Mouse (Mus musculus): ENCODE data around the gene Pik3c2g. TPM values are rescaled to one million over a fixed set of nuclear protein-coding genes. Genes with fewer than 3 reads are reported as not detected.

Gene Pik3c2g
- total and polyA plus RNA-seq, 3 experiments, result not detected

- no peaks in the 10 kb centered on the region for H3K36me3 ChIP-seq (ENCODE audit: control insufficient read depth in 1 of 2, insufficient read depth in 2 of 2, low read length in 2 of 2)
- H3K4me3 ChIP-seq (ENCODE audit: control insufficient read depth in 1 of 2, insufficient read depth in 1 of 2, low read depth in 2 of 2, low read length in 2 of 2), result no peak overlapping the region
- H3K9ac ChIP-seq (ENCODE audit: control insufficient read depth, low read depth, low read length, poor library complexity, severe bottlenecking), result no peak overlapping the region
- no peaks in the 10 kb centered on the region for H3K4me1 ChIP-seq (ENCODE audit: control insufficient read depth in 1 of 2, insufficient read depth in 2 of 2, low read length in 2 of 2)
- no peaks in the 10 kb centered on the region for H3K79me2 ChIP-seq (ENCODE audit: control insufficient read depth, insufficient read depth, low read length, poor library complexity)
- DNase-seq (ENCODE audit: low read depth, low spot score), result peak; percentile 4
- no peaks in the 10 kb centered on the region for H3K9me3 ChIP-seq (replicated peaks; ENCODE audit: insufficient read depth, low read length)
- no peak overlapping the region for H3K27ac ChIP-seq (ENCODE audit: control insufficient read depth, low read depth, low read length)
- TF ChIP-seq SMC3 (IDR thresholded peaks at IDR 0.05; ENCODE audit: low read depth, low read length) (no peak), TAL1 (IDR thresholded peaks at IDR 0.05; ENCODE audit: low read length) (no peak), CTCF (IDR thresholded peaks at IDR 0.05 in 2 of 3, conservative IDR thresholded peaks at IDR 0.05 in 1 of 3; ENCODE audit: control insufficient read depth in 1 of 3, insufficient read depth in 1 of 3, low read depth in 2 of 3, low read length in 3 of 3, poor library complexity in 1 of 3, severe bottlenecking in 1 of 3) (no peak), RAD21 (IDR thresholded peaks at IDR 0.05; ENCODE audit: low read depth, low read length) (no peak), UBTF (IDR thresholded peaks at IDR 0.05; ENCODE audit: borderline replicate concordance, insufficient read depth, low read depth, low read length) (no peak), POLR2AphosphoS5 (IDR thresholded peaks at IDR 0.05; ENCODE audit: borderline replicate concordance, low read depth, low read length) (no peak), MAZ (IDR thresholded peaks at IDR 0.05; ENCODE audit: low read depth, low read length) (no peak), TBP (IDR thresholded peaks at IDR 0.05; ENCODE audit: low read depth, low read length) (no peak), E2F4 (IDR thresholded peaks at IDR 0.05; ENCODE audit: borderline replicate concordance, low read depth, low read length) (no peak), TCF12 (IDR thresholded peaks at IDR 0.05; ENCODE audit: low read depth, low read length) (no peak), MAX (IDR thresholded peaks at IDR 0.05; ENCODE audit: low read length) (no peak), KAT2A (conservative IDR thresholded peaks at IDR 0.05; ENCODE audit: low read depth, low read length) (no peak)
- no peaks in the 10 kb centered on the region for H3K27me3 ChIP-seq (ENCODE audit: control insufficient read depth in 1 of 2, insufficient read depth in 2 of 2, low read length in 2 of 2)
Observed at GRCm38 (mm10) chr6:139770535-139770934, 183.5 kb downstream of the Pik3c2g start.

DNA sequence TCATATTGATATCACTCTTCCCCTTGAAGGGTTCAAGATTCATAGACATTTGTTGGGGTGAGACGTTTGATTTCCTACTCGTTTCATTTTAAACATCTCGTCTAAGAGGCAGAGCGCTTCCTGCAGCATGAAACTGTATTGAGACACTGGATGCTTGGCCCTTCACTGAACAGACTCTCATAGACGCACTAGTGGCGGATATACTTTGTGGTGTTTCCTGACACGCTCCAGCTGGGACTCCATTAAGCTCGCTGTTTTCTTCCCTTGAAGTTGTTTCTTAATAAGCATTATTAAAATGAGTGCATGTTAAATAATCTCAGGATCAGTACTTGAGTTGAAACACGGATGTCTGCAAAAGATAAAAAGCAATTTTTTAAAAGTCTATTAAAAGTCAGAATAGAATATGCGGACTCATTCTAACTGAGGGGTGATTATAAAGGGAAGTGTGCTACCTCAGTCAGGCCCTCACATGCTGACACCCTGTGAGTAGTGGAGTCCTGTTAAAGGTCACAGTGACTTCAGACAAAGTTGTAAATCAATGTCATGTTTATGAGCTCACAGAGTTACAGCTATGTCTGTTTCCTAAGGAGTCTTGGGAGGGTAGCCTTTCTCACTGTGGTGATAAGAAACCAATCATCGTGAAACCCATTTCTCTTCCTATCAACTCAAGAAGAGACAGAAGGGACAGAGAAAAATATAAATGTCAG is 190.7 kb downstream of the Pik3c2g start:
- DNase-seq (ENCODE audit: low read depth, low spot score), result no peak
- no peak overlapping the region for H3K4me3 ChIP-seq (ENCODE audit: control insufficient read depth in 1 of 2, insufficient read depth in 1 of 2, low read depth in 2 of 2, low read length in 2 of 2)
- H3K4me1 ChIP-seq (ENCODE audit: control insufficient read depth in 1 of 2, insufficient read depth in 2 of 2, low read length in 2 of 2), result no peaks in the 10 kb centered on the region
- H3K9me3 ChIP-seq (replicated peaks; ENCODE audit: insufficient read depth, low read length), result no peaks in the 10 kb centered on the region
- TF ChIP-seq MEF2A (IDR thresholded peaks at IDR 0.05; ENCODE audit: extremely low read depth, insufficient replicate concordance, low read depth, low read length, poor library complexity, severe bottlenecking), result no peak
- TF ChIP-seq USF2 (IDR thresholded peaks at IDR 0.05; ENCODE audit: borderline replicate concordance in 1 of 2, insufficient read depth in 1 of 2, low read depth in 1 of 2, low read length in 2 of 2), result no peak
- TF ChIP-seq E2F4 (IDR thresholded peaks at IDR 0.05; ENCODE audit: borderline replicate concordance, low read depth, low read length), result no peak
- no peak for TF ChIP-seq JUND (IDR thresholded peaks at IDR 0.05; ENCODE audit: low read depth, low read length)
- TF ChIP-seq MAX (IDR thresholded peaks at IDR 0.05; ENCODE audit: low read length), result no peak
- TF ChIP-seq NRF1 (IDR thresholded peaks at IDR 0.05; ENCODE audit: insufficient read depth, low read depth, low read length, poor library complexity, severe bottlenecking), result no peak
- TF ChIP-seq UBTF (IDR thresholded peaks at IDR 0.05; ENCODE audit: borderline replicate concordance, insufficient read depth, low read depth, low read length), result no peak
- H3K27ac ChIP-seq (ENCODE audit: control insufficient read depth, low read depth, low read length), result no peak overlapping the region
- H3K9ac ChIP-seq (ENCODE audit: control insufficient read depth, low read depth, low read length, poor library complexity, severe bottlenecking), result no peak overlapping the region
- H3K36me3 ChIP-seq (ENCODE audit: control insufficient read depth in 1 of 2, insufficient read depth in 2 of 2, low read length in 2 of 2), result no peaks in the 10 kb centered on the region
- no peaks in the 10 kb centered on the region for H3K79me2 ChIP-seq (ENCODE audit: control insufficient read depth, insufficient read depth, low read length, poor library complexity)
- no peaks in the 10 kb centered on the region for H3K27me3 ChIP-seq (ENCODE audit: control insufficient read depth in 1 of 2, insufficient read depth in 2 of 2, low read length in 2 of 2)

Measured in MEL (cell line).